Mouse (Mus musculus): ENCODE data around the gene Kcnk5. TPM values are rescaled to one million over a fixed set of nuclear protein-coding genes. Genes with fewer than 3 reads are reported as not detected.
A peak's percentile ranks its signal among the peaks of the same experiment; 100 is the strongest.

Gene Kcnk5
- total and polyA plus RNA-seq, 3 experiments, result 9.3 to 10.9 TPM; not detected in 1

DNA sequence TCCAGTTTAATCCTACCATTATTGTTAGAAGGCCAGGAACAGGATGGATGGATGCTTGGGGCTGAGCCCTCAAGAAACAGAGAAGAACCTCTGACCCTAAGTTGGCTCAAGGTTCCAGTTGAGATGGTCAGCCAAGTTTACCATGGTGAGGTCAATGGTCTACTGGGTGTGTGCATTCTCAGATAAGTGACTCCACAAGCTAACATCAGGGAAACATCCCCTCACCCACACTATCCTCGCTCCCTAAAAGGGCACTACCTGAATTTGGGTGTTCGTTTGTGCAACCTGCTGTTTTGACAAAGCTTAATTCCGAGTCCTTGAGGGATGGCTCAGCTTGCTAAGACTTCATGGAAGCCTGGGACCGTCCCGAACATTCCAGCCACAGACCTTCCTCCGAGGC, 1.3 kb downstream of the Kcnk5 start:
- H3K79me2 ChIP-seq (ENCODE audit: control insufficient read depth, insufficient read depth, low read length, poor library complexity), result peaks cover 25% of the 10 kb centered on the region
- peak overlapping the region; percentile 93 for H3K9ac ChIP-seq (ENCODE audit: control insufficient read depth, low read depth, low read length, poor library complexity, severe bottlenecking)
- H3K4me3 ChIP-seq (ENCODE audit: control insufficient read depth in 1 of 2, insufficient read depth in 1 of 2, low read depth in 2 of 2, low read length in 2 of 2), result peak overlapping the region; percentile 48 to 84
- TF ChIP-seq E2F4 (IDR thresholded peaks at IDR 0.05; ENCODE audit: borderline replicate concordance, low read depth, low read length) (no peak), TAL1 (IDR thresholded peaks at IDR 0.05; ENCODE audit: low read length) (no peak), KAT2A (conservative IDR thresholded peaks at IDR 0.05; ENCODE audit: low read depth, low read length) (no peak), BHLHE40 (IDR thresholded peaks at IDR 0.05; ENCODE audit: borderline replicate concordance, low read depth, low read length) (no peak), ELF1 (IDR thresholded peaks at IDR 0.05; ENCODE audit: low read depth, low read length) (no peak), POLR2AphosphoS5 (IDR thresholded peaks at IDR 0.05; ENCODE audit: borderline replicate concordance, low read depth, low read length) (no peak)
- H3K9me3 ChIP-seq (replicated peaks; ENCODE audit: insufficient read depth, low read length), result no peaks in the 10 kb centered on the region
- peak overlapping the region; percentile 21; the same call in 1 of the 2 replicates for H3K27ac ChIP-seq (ENCODE audit: control insufficient read depth, low read depth, low read length)
- peaks cover 2 to 23% of the 10 kb centered on the region in 2 experiments; a peak in 3 of 4 replicates for H3K4me1 ChIP-seq (ENCODE audit: control insufficient read depth in 1 of 2, insufficient read depth in 2 of 2, low read length in 2 of 2)
- no peaks in the 10 kb centered on the region for H3K27me3 ChIP-seq (ENCODE audit: control insufficient read depth in 1 of 2, insufficient read depth in 2 of 2, low read length in 2 of 2)
- H3K36me3 ChIP-seq (ENCODE audit: control insufficient read depth in 1 of 2, insufficient read depth in 2 of 2, low read length in 2 of 2), result peaks cover 0 to 21% of the 10 kb centered on the region in 2 experiments; a peak in 2 of 4 replicates
- DNase-seq (ENCODE audit: low read depth, low spot score), result no peak

DNA sequence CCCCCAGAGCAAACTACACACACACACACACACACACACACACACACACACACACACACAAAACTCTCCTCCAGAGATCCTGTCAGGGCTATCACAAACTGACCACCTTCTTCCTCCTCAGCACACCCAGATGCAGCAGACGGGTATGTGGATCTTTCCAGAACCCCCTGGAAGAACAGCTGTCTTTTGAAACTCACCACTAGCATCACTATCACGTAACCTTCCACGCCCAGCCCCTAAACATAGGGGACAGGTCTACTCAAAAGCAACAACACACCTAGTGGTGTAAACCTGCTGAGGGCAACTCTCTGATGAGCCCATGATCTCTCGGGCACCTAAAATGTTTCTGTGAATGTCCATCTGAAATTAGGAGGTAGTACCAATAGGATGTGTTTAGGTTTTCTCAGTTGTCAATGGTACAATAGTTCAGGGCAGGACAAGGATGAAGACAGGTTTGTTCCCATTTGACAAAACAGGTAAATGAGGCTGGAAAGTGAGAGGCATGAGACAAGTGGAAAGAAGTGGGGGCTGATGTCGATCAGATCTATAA, 1.8 kb downstream of the Kcnk5 start:
- Histone ChIP-seq H3K27me3 (ENCODE audit: control insufficient read depth in 1 of 2, insufficient read depth in 2 of 2, low read length in 2 of 2) (no peaks in the 10 kb centered on the region), H3K79me2 (ENCODE audit: control insufficient read depth, insufficient read depth, low read length, poor library complexity) (peaks cover 26% of the 10 kb centered on the region), H3K4me3 (ENCODE audit: control insufficient read depth in 1 of 2, insufficient read depth in 1 of 2, low read depth in 2 of 2, low read length in 2 of 2) (peak overlapping the region; percentile 48 to 84; a peak in 3 of 4 replicates), H3K4me1 (ENCODE audit: control insufficient read depth in 1 of 2, insufficient read depth in 2 of 2, low read length in 2 of 2) (peaks cover 2 to 23% of the 10 kb centered on the region in 2 experiments; a peak in 3 of 4 replicates), H3K36me3 (ENCODE audit: control insufficient read depth in 1 of 2, insufficient read depth in 2 of 2, low read length in 2 of 2) (peaks cover 0 to 21% of the 10 kb centered on the region in 2 experiments; a peak in 2 of 4 replicates), H3K27ac (ENCODE audit: control insufficient read depth, low read depth, low read length) (no peak overlapping the region), H3K9me3 (replicated peaks; ENCODE audit: insufficient read depth, low read length) (no peaks in the 10 kb centered on the region), H3K9ac (ENCODE audit: control insufficient read depth, low read depth, low read length, poor library complexity, severe bottlenecking) (peak overlapping the region; percentile 93)
- TF ChIP-seq GABPA (IDR thresholded peaks at IDR 0.05; ENCODE audit: low read depth, low read length) (no peak), MYB (IDR thresholded peaks at IDR 0.05; ENCODE audit: low read depth, low read length) (no peak), JUND (IDR thresholded peaks at IDR 0.05; ENCODE audit: low read depth, low read length) (no peak), TCF12 (IDR thresholded peaks at IDR 0.05; ENCODE audit: low read depth, low read length) (no peak), POLR2AphosphoS2 (IDR thresholded peaks at IDR 0.05; ENCODE audit: low read length) (no peak), USF2 (IDR thresholded peaks at IDR 0.05; ENCODE audit: borderline replicate concordance in 1 of 2, insufficient read depth in 1 of 2, low read depth in 1 of 2, low read length in 2 of 2) (no peak), ZMIZ1 (IDR thresholded peaks at IDR 0.05; ENCODE audit: low read depth, low read length) (no peak), RCOR1 (IDR thresholded peaks at IDR 0.05; ENCODE audit: low read depth, low read length) (no peak), CTCF (IDR thresholded peaks at IDR 0.05 in 2 of 3, conservative IDR thresholded peaks at IDR 0.05 in 1 of 3; ENCODE audit: control insufficient read depth in 1 of 3, insufficient read depth in 1 of 3, low read depth in 2 of 3, low read length in 3 of 3, poor library complexity in 1 of 3, severe bottlenecking in 1 of 3) (no peak), USF1 (IDR thresholded peaks at IDR 0.05; ENCODE audit: low read depth, low read length) (no peak), SIN3A (IDR thresholded peaks at IDR 0.05; ENCODE audit: low read length) (no peak), MEF2A (IDR thresholded peaks at IDR 0.05; ENCODE audit: extremely low read depth, insufficient replicate concordance, low read depth, low read length, poor library complexity, severe bottlenecking) (no peak), SMC3 (IDR thresholded peaks at IDR 0.05; ENCODE audit: low read depth, low read length) (no peak)
- peak; percentile 20 for DNase-seq (ENCODE audit: low read depth, low spot score)

Measured in MEL (cell line).